Mouse (Mus musculus) induced T-regulatory cell, adult 2 months (primary cell): ENCODE results near the gene Usp7.
A peak's percentile ranks its signal among the peaks of the same experiment; 100 is the strongest.

Experiments
- DNase-seq: peaks from one replicate; pipeline ENCODE4 v3.0.0-alpha.2; 2012; ENCODE audit warnings: low read depth

Gene Usp7

GRCm38 (mm10) chr16:8716300-8716699 lies 75.8 kb downstream of the Usp7 start:
- no peak for DNase-seq

GRCm38 (mm10) chr16:8715513-8716080 lies 76.5 kb downstream of the Usp7 start:
- DNase-seq = no peak

- no peak for DNase-seq
These were observed 77.3 kb downstream of the Usp7 start for GRCm38 (mm10) chr16:8714851-8715250.

- DNase-seq = no peak
These were observed 80.1 kb downstream of the Usp7 start for GRCm38 (mm10) chr16:8711998-8712397.

- no peak for DNase-seq
These were observed 91.5 kb downstream of the Usp7 start for GRCm38 (mm10) chr16:8700586-8700985.

GRCm38 (mm10) chr16:8699556-8699955 lies 92.6 kb downstream of the Usp7 start:
- DNase-seq = no peak

- DNase-seq = no peak
These were observed 100.9 kb downstream of the Usp7 start for GRCm38 (mm10) chr16:8691206-8691605.

- DNase-seq = no peak
These were observed 102.0 kb downstream of the Usp7 start for GRCm38 (mm10) chr16:8689979-8690656.

- DNase-seq = no peak
These were observed 104.5 kb downstream of the Usp7 start for GRCm38 (mm10) chr16:8687559-8688112.

- no peak for DNase-seq
These were observed 105.1 kb downstream of the Usp7 start for GRCm38 (mm10) chr16:8686871-8687535.

- peak; percentile 85 for DNase-seq
These were observed 105.8 kb downstream of the Usp7 start for GRCm38 (mm10) chr16:8686121-8686870.

- DNase-seq = no peak
These were observed 107.0 kb downstream of the Usp7 start for GRCm38 (mm10) chr16:8685087-8685486.

GRCm38 (mm10) chr16:8680470-8680869 lies 111.6 kb downstream of the Usp7 start, which contains the start of gene Gm5767:
Gm5767 (plus strand) TSS chr16:8680770.
- DNase-seq = no peak

- no peak for DNase-seq
These were observed 112.3 kb downstream of the Usp7 start for GRCm38 (mm10) chr16:8679780-8680179.

GRCm38 (mm10) chr16:8678676-8679075 lies 113.4 kb downstream of the Usp7 start:
- DNase-seq = no peak

GRCm38 (mm10) chr16:8678035-8678434 lies 114.1 kb downstream of the Usp7 start:
- no peak for DNase-seq

- DNase-seq = peak; percentile 81
These were observed 115.3 kb downstream of the Usp7 start for GRCm38 (mm10) chr16:8676800-8677199.

GRCm38 (mm10) chr16:8676228-8676627 lies 115.9 kb downstream of the Usp7 start:
- DNase-seq = no peak

GRCm38 (mm10) chr16:8675559-8675958 lies 116.5 kb downstream of the Usp7 start:
- no peak for DNase-seq

GRCm38 (mm10) chr16:8674165-8674564 lies 117.9 kb downstream of the Usp7 start:
- peak; percentile 93 for DNase-seq

- no peak for DNase-seq
These were observed 118.8 kb downstream of the Usp7 start for GRCm38 (mm10) chr16:8673343-8673742.

- no peak for DNase-seq
These were observed 119.3 kb downstream of the Usp7 start for GRCm38 (mm10) chr16:8672811-8673210.
